Comparison of ENCODE assay signal across 8 mouse cellular contexts in the genomic region with DNA sequence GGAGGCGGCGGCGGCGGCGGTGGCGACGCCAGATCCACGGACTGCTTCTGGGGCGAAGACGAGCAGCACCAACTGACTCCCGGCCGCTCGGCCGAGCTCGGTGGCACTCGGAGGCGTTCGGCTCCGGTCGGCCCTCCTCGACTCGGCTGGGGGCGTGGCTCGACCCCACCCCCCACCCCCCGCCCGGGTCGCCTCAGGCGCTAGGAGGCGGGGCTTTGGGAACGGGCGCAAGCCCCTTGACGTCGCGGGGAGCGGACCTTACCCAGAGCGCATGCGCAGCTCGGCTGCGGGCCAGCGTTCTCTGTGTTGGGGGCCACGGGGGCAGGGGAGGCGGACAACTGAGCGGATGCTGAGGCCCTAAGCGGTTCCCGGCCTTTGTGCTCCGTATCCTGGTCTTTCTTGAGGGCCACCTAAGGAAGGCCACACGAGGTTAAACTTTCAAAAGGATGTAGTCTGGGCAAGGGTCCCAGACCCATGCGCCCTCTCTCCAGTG. TPM values are rescaled to one million over a fixed set of nuclear protein-coding genes. Genes with fewer than 3 reads are reported as not detected.
DNase-seq lines count a peak whose midpoint lies in the region; ATAC-seq and TF ChIP-seq lines count a peak whose summit lies in the region.

A gene (minus strand): TSS at position 109 of the 493 bp plus-strand sequence.

- TF ChIP-seq POLR2A in brain, embryonic 14.5 days (IDR thresholded peaks at IDR 0.05; ENCODE audit: borderline replicate concordance, extremely low read depth, insufficient read depth, insufficient read length, poor library complexity, severe bottlenecking) = peak; percentile 57; the same call in 1 of the 2 replicates

- H3K27ac ChIP-seq in heart, embryonic 10.5 days = peak within 1 kb of the TSS; percentile 97
- H3K27ac ChIP-seq in kidney, embryonic 14.5 days (ENCODE audit: low read depth, low read length) = peak within 1 kb of the TSS; percentile 91

- 4% methylated on average over 48 of the region's 48 CpGs for WGBS in heart, embryonic 10.5 days
- 2% methylated on average over 44 of the region's 48 CpGs for WGBS in kidney, embryonic 14.5 days

- peak within 1 kb of the TSS; percentile 96 for H3K4me3 ChIP-seq in heart, embryonic 10.5 days
- H3K4me3 ChIP-seq in kidney, embryonic 14.5 days (ENCODE audit: low read length) = peak within 1 kb of the TSS; percentile 88

- H3K9ac ChIP-seq in kidney, embryonic 14.5 days (ENCODE audit: low read depth, low read length) = peak within 1 kb of the TSS; percentile 94

- no peaks in the 10 kb centered on the region for H3K9me3 ChIP-seq in heart, embryonic 10.5 days
- no peaks in the 10 kb centered on the region; the same call in 1 of the 2 replicates for H3K9me3 ChIP-seq in kidney, embryonic 14.5 days (ENCODE audit: control insufficient read depth, low read length)

- peak; percentile 95 for DNase-seq in CD4-positive, CD25-positive, alpha-beta regulatory T cell, adult 2 months (ENCODE audit: low read depth, low spot score)
- DNase-seq in brain, embryonic 14.5 days (ENCODE audit: low read depth) = peak; percentile 98
- DNase-seq in heart, embryonic 10.5 days (ENCODE audit: low spot score) = peak; percentile 97
- DNase-seq in liver = peak; percentile 92
- peak; percentile 80 to 88 for DNase-seq in spleen, postnatal 4 days (ENCODE audit: low spot score in 2 of 2)

- peaks cover 11% of the 10 kb centered on the region for H3K4me1 ChIP-seq in heart, embryonic 10.5 days
- H3K4me1 ChIP-seq in kidney, embryonic 14.5 days (ENCODE audit: control insufficient read depth, insufficient read depth, low read length) = no peaks in the 10 kb centered on the region

- peak within 1 kb of the TSS; percentile 67 for H3K4me2 ChIP-seq in kidney, embryonic 14.5 days (replicated peaks; ENCODE audit: low read depth, low read length)

- no peaks in the 10 kb centered on the region for H3K27me3 ChIP-seq in heart, embryonic 10.5 days (ENCODE audit: insufficient read depth, poor library complexity, severe bottlenecking)
- H3K27me3 ChIP-seq in kidney, embryonic 14.5 days (ENCODE audit: control insufficient read depth, insufficient read depth, low read length) = no peaks in the 10 kb centered on the region

- ATAC-seq in erythroblast, adult 5-6 weeks (replicated peaks; ENCODE audit: low FRiP score, poor library complexity, severe bottlenecking) = peak; percentile 52; the same call in 1 of the 2 replicates
- ATAC-seq in kidney, embryonic 14.5 days (ENCODE audit: low FRiP score, low TSS enrichment) = peak; percentile 97
- ATAC-seq in monocyte, adult 5-6 weeks (replicated peaks; ENCODE audit: insufficient number of reproducible peaks, low FRiP score, low TSS enrichment, poor library complexity, severe bottlenecking) = peak; percentile 62; the same call in 1 of the 2 replicates

- no peak for TF ChIP-seq CTCF in brain, embryonic 14.5 days (IDR thresholded peaks at IDR 0.05; ENCODE audit: borderline replicate concordance, extremely low read depth, insufficient read depth, insufficient read length)

- H3K36me3 ChIP-seq in heart, embryonic 10.5 days = no peaks in the 10 kb centered on the region
- H3K36me3 ChIP-seq in kidney, embryonic 14.5 days (ENCODE audit: control insufficient read depth, insufficient read depth, low read length) = no peaks in the 10 kb centered on the region

RNA-seq across cellular contexts. Expression of the gene that starts here (rescaled TPM):
- polyA plus RNA-seq in brain, embryonic 14.5 days (2012; rRNA removed) = 6.5 and 14.5 TPM in 2 replicates
- total RNA-seq in erythroblast, adult 5-6 weeks (2015; ENCODE audit: low replicate concordance) = 0.84 and 3.7 TPM in 2 replicates
- 1.5 and 1.8 TPM in 2 replicates for total RNA-seq in erythroblast, adult 5-6 weeks (2017; ENCODE audit: low replicate concordance)
- polyA plus RNA-seq in heart, embryonic 10.5 days (2016; fragmentation: Nextera tagmentation; extraction: Ambion mirVana) = 5.9 and 6.1 TPM in 2 replicates
- 7.0 and 10.2 TPM in 2 replicates for polyA plus RNA-seq in kidney, embryonic 14.5 days (2014; fragmentation: Nextera tagmentation; extraction: Ambion mirVana)
- 1.6 to 4.1 TPM (median 2.0 TPM) in 3 replicates for total RNA-seq in monocyte, adult 5-6 weeks (2017)

Comparison
In these comparisons a context has a peak if more than half of its experiments do, and no peak if none do; other contexts are left out.
1. Peak in every context shown above with its lines: DNase-seq, ATAC-seq, H3K4me3 ChIP-seq and H3K27ac ChIP-seq.